Mouse (Mus musculus) erythroblast, embryonic 14.5 days (primary cell): Measurements from ENCODE around the gene Arhgef28.

Experiments
- GATA1 ChIP-seq: IDR thresholded peaks from 2 replicates; pipeline ENCODE4 v1.6.1; 2012; ENCODE audit warnings: low read length, inconsistent platforms, mixed read lengths
- TAL1 ChIP-seq: IDR thresholded peaks from 3 replicates; pipeline ENCODE4 v1.6.1; 2012; ENCODE audit warnings: low read length, inconsistent platforms, mixed read lengths

- TF ChIP-seq TAL1 (no peak), GATA1 (no peak)
These were observed 241.3 kb downstream of the Arhgef28 start for GRCm38 (mm10) chr13:97964892-97965424.
